Mouse (Mus musculus): ENCODE data around the gene Rasal1. TPM values are rescaled to one million over a fixed set of nuclear protein-coding genes. Genes with fewer than 3 reads are reported as not detected.

Rasal1 gene
- polyA plus RNA-seq, 1 experiment from 2014 or later, result 0.39 TPM

DNA sequence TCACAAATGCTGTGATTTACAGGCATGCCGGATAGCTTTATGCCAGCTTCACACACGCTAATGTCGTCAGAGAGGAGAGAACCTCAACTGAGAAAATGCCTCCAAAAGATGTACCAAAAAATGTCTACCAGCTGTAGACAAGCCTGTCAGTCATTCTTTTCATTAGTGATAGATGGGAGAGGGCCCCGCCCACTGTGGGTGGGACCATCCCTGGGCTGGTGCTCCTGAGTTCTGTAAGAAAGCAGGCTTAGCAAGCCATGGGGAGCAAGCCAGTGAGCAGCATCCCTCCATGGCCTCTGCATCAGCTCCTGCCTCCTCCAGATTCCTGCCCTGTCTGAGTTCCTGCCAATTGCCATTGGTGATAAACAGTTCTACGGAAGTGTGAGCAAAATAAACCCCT is 13.0 kb upstream of the Rasal1 start:
- no peak for ATAC-seq (replicated peaks; ENCODE audit: low FRiP score, low read depth)
- no peak overlapping the region for H3K4me3 ChIP-seq (replicated peaks; ENCODE audit: low read depth, low read length)
- 71% methylated on average over 5 of the region's 5 CpGs for WGBS
- no peaks in the 10 kb centered on the region for H3K27me3 ChIP-seq (ENCODE audit: insufficient read depth, low read length)
- H3K9me3 ChIP-seq (replicated peaks; ENCODE audit: low read length), result no peaks in the 10 kb centered on the region
- H3K4me1 ChIP-seq (replicated peaks; ENCODE audit: insufficient read depth, low read length), result no peaks in the 10 kb centered on the region
- H3K9ac ChIP-seq (ENCODE audit: low read depth, low read length), result no peak overlapping the region
- no peak overlapping the region for H3K27ac ChIP-seq
- TF ChIP-seq CTCF (IDR thresholded peaks at IDR 0.05; ENCODE audit: low read depth), result no peak
- no peak for DNase-seq (ENCODE audit: low spot score)
- H3K36me3 ChIP-seq (ENCODE audit: insufficient read depth, low read length), result no peaks in the 10 kb centered on the region
- H3K4me2 ChIP-seq (ENCODE audit: low read length), result no peak overlapping the region

DNA sequence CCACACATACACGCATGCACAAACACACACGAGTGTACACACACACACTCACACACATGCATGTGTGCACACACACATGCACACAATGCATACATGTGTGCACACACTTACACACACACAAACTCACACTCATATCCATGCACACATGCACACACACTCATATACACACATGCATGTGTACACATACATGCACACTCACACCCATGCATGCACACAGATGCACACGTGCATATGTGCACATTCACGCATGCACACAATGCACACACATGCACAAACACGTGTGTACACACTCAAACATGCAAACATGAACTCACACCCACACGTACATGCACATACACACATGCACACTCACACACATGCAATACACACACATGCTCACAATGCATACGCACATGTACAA is 8.5 kb upstream of the Rasal1 start:
- H3K9me3 ChIP-seq (replicated peaks; ENCODE audit: low read length), result no peaks in the 10 kb centered on the region
- ATAC-seq (replicated peaks; ENCODE audit: low FRiP score, low read depth) (no peak), DNase-seq (ENCODE audit: low spot score) (no peak)
- no peaks in the 10 kb centered on the region for H3K27me3 ChIP-seq (ENCODE audit: insufficient read depth, low read length)
- TF ChIP-seq CTCF (IDR thresholded peaks at IDR 0.05; ENCODE audit: low read depth), result no peak
- H3K9ac ChIP-seq (ENCODE audit: low read depth, low read length), result no peak overlapping the region
- H3K36me3 ChIP-seq (ENCODE audit: insufficient read depth, low read length), result no peaks in the 10 kb centered on the region
- no peaks in the 10 kb centered on the region for H3K4me1 ChIP-seq (replicated peaks; ENCODE audit: insufficient read depth, low read length)
- 91% methylated on average over 7 of the region's 7 CpGs for WGBS
- no peak overlapping the region for H3K27ac ChIP-seq
- no peak overlapping the region for H3K4me3 ChIP-seq (replicated peaks; ENCODE audit: low read depth, low read length)
- no peak overlapping the region for H3K4me2 ChIP-seq (ENCODE audit: low read length)

DNA sequence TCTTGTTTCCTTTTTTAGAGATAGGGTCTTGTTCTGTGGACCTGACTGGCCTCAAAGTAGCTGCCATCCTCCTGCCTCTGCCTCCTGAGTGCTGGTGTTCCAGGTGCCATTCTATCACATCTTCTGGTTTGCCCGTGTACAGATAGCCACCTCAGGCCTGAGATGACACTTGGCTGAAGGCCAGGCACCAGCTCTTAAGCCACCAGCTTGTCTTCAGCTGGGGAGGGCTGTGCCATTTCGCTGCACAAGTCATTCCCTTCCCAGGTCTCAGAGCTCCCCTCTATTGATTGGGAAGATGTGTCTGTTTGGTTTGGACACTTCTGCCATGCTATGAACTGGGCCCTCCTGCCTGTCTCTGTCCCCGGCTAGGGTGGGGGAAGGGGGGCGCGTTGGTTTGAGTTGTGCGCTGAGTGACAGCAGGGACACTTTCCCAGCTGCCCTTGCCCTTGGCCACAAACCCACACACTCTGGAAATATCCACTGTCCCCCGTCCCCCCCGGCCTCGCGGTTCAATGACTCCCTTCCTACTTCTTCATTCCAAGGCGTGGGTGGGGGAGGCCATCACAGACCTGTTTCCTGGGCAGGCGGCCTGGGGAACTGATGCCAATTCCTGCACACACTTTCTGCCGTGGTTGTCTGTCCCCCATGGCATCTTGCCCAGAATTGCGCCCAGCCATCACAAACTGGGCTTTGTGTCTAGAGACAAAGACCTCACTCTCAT is 5.1 kb upstream of the Rasal1 start:
- Histone ChIP-seq H3K4me3 (replicated peaks; ENCODE audit: low read depth, low read length) (no peak overlapping the region), H3K9ac (ENCODE audit: low read depth, low read length) (no peak overlapping the region), H3K4me2 (ENCODE audit: low read length) (no peak overlapping the region), H3K27me3 (ENCODE audit: insufficient read depth, low read length) (no peaks in the 10 kb centered on the region), H3K9me3 (replicated peaks; ENCODE audit: low read length) (no peaks in the 10 kb centered on the region), H3K4me1 (replicated peaks; ENCODE audit: insufficient read depth, low read length) (peaks cover 2% of the 10 kb centered on the region), H3K27ac (no peak overlapping the region), H3K36me3 (ENCODE audit: insufficient read depth, low read length) (no peaks in the 10 kb centered on the region)
- ATAC-seq (replicated peaks; ENCODE audit: low FRiP score, low read depth), result no peak
- no peak for DNase-seq (ENCODE audit: low spot score)
- WGBS, result 47% methylated on average over 14 of the region's 14 CpGs
- TF ChIP-seq CTCF (IDR thresholded peaks at IDR 0.05; ENCODE audit: low read depth), result no peak

DNA sequence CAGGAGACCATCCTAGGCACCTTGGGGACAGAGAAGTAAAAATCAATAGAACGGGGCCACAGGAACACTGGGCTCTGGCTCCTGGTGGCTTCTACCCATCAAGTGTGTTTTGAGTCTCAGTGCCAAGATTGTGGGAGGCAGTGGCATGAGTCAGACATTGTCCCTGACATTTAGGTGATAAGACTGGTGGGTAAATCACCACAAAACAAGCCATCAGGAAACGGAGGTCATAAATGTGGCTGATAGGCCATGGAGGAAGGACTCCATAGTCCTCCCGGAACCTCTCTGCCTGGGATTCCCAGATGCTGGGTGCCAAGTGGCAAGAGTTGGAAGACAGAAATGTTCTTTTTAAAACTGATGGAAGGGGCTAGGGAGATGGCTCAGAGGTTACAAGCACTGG is 4.4 kb upstream of the Rasal1 start:
- Histone ChIP-seq H3K27me3 (ENCODE audit: insufficient read depth, low read length) (peaks cover 2% of the 10 kb centered on the region), H3K27ac (no peak overlapping the region), H3K4me3 (replicated peaks; ENCODE audit: low read depth, low read length) (no peak overlapping the region), H3K4me1 (replicated peaks; ENCODE audit: insufficient read depth, low read length) (peaks cover 6% of the 10 kb centered on the region), H3K9me3 (replicated peaks; ENCODE audit: low read length) (no peaks in the 10 kb centered on the region), H3K36me3 (ENCODE audit: insufficient read depth, low read length) (no peaks in the 10 kb centered on the region), H3K9ac (ENCODE audit: low read depth, low read length) (no peak overlapping the region), H3K4me2 (ENCODE audit: low read length) (no peak overlapping the region)
- 67% methylated on average over 3 of the region's 3 CpGs for WGBS
- DNase-seq (ENCODE audit: low spot score) (no peak), ATAC-seq (replicated peaks; ENCODE audit: low FRiP score, low read depth) (no peak)
- no peak for TF ChIP-seq CTCF (IDR thresholded peaks at IDR 0.05; ENCODE audit: low read depth)

DNA sequence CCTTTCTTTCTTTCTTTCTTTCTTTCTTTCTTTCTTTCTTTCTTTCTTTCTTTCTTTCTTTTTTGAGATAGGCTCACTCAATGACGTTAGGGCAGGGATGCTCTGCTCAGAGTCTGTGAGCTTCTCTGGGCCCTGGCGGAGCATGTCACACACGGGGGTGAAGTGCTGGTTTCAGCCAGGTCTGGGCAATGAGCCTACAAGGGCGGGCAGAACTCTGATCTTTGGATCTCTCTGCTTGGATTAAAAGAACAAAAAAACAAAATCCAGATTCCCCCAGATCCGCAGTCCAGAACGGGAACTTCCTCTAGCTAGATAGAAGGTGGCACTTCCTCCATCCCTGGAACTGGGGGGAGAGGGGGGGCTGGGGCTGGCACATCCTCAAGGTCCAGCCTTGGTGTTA is 2.8 kb upstream of the Rasal1 start:
- Histone ChIP-seq H3K36me3 (ENCODE audit: insufficient read depth, low read length) (no peaks in the 10 kb centered on the region), H3K9ac (ENCODE audit: low read depth, low read length) (no peak overlapping the region), H3K9me3 (replicated peaks; ENCODE audit: low read length) (no peaks in the 10 kb centered on the region), H3K4me2 (ENCODE audit: low read length) (no peak overlapping the region), H3K4me3 (replicated peaks; ENCODE audit: low read depth, low read length) (no peak overlapping the region), H3K27ac (no peak overlapping the region), H3K4me1 (replicated peaks; ENCODE audit: insufficient read depth, low read length) (peaks cover 6% of the 10 kb centered on the region), H3K27me3 (ENCODE audit: insufficient read depth, low read length) (peaks cover 11% of the 10 kb centered on the region)
- TF ChIP-seq CTCF (IDR thresholded peaks at IDR 0.05; ENCODE audit: low read depth), result no peak
- 52% methylated on average over 6 of the region's 6 CpGs for WGBS
- ATAC-seq (replicated peaks; ENCODE audit: low FRiP score, low read depth), result no peak
- no peak for DNase-seq (ENCODE audit: low spot score)

DNA sequence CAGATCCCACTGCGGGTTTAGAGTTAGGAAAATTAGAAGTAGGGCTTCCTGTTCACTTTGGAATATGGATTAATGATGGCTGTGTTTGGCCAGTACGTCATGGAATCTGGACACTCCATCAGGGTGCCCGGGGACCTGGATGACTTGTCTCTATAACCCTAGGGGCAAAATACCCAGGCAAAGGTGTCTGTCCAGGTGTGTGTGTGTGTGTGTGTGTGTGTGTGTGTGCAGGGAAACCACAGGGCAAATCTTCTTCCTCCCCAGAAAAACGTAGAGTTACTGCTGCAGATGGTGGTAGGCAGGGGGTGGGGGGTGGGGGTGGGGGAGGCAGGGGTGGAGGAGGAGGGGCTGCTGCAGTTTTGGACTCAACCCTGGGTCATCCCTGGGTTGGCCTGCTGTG is 1.3 kb upstream of the Rasal1 start:
- Histone ChIP-seq H3K4me2 (ENCODE audit: low read length) (no peak overlapping the region), H3K27ac (no peak overlapping the region), H3K4me3 (replicated peaks; ENCODE audit: low read depth, low read length) (no peak overlapping the region), H3K9me3 (replicated peaks; ENCODE audit: low read length) (no peaks in the 10 kb centered on the region), H3K9ac (ENCODE audit: low read depth, low read length) (no peak overlapping the region), H3K4me1 (replicated peaks; ENCODE audit: insufficient read depth, low read length) (peaks cover 6% of the 10 kb centered on the region), H3K27me3 (ENCODE audit: insufficient read depth, low read length) (peaks cover 11% of the 10 kb centered on the region), H3K36me3 (ENCODE audit: insufficient read depth, low read length) (no peaks in the 10 kb centered on the region)
- 64% methylated on average over 4 of the region's 4 CpGs for WGBS
- ATAC-seq (replicated peaks; ENCODE audit: low FRiP score, low read depth) (no peak), DNase-seq (ENCODE audit: low spot score) (no peak)
- no peak for TF ChIP-seq CTCF (IDR thresholded peaks at IDR 0.05; ENCODE audit: low read depth)
